In genomic region chr15:90344956-90345355, GRCm38 (mm10) we compare ENCODE assay signal across 25 mouse cellular contexts.
DNase-seq lines count a peak whose midpoint lies in the region; ATAC-seq and TF ChIP-seq lines count a peak whose summit lies in the region.
"Had no signal": no experiment of that assay in that cellular context is flagged by ENCODE, and none has a peak within 500 bp of the region (broad histone marks: within the 10 kb centered on the region; RNA-seq: fewer than 3 reads in every experiment).

No protein-coding gene starts in this region.

- H3K9me3 ChIP-seq in forebrain, embryonic 12.5 days: no peaks in the 10 kb centered on the region
- peaks cover 6% of the 10 kb centered on the region; the same call in 1 of the 2 replicates for H3K9me3 ChIP-seq in forebrain, embryonic 10.5 days
- 0 out of 2 replicates have a peak, but pooled peaks cover 5% of the 10 kb centered on the region for H3K9me3 ChIP-seq in midbrain, embryonic 13.5 days
- H3K9me3 ChIP-seq: lung, embryonic 15.5 days had no signal

- no peak for TF ChIP-seq POLR2A in brain, embryonic 14.5 days (IDR thresholded peaks at IDR 0.05; ENCODE audit: borderline replicate concordance, extremely low read depth, insufficient read depth, insufficient read length, poor library complexity, severe bottlenecking)

- no peaks in the 10 kb centered on the region; the same call in 1 of the 2 replicates for H3K36me3 ChIP-seq in forebrain, embryonic 12.5 days (replicated peaks)
- H3K36me3 ChIP-seq in forebrain, embryonic 10.5 days (replicated peaks): no peaks in the 10 kb centered on the region
- H3K36me3 ChIP-seq in midbrain, embryonic 13.5 days: no peaks in the 10 kb centered on the region
- H3K36me3 ChIP-seq: embryonic facial prominence, embryonic 13.5 days; hindbrain, embryonic 10.5 days; lung, embryonic 15.5 days had no signal

- peak overlapping the region; percentile 50 for H3K27ac ChIP-seq in forebrain, embryonic 12.5 days
- no peak overlapping the region for H3K27ac ChIP-seq in forebrain, embryonic 10.5 days
- peak overlapping the region; percentile 57 for H3K27ac ChIP-seq in midbrain, embryonic 13.5 days
- H3K27ac ChIP-seq: embryonic facial prominence, embryonic 13.5 days; hindbrain, embryonic 10.5 days; hindbrain, postnatal 0 days; left cerebral cortex, adult 2 months; lung, embryonic 15.5 days had no signal

- peak; percentile 61; the same call in 1 of the 2 replicates for ATAC-seq in forebrain, embryonic 12.5 days (ENCODE audit: low FRiP score)
- peak; percentile 71 for ATAC-seq in midbrain, embryonic 13.5 days
- ATAC-seq: activated CD4-positive, CD25-positive, alpha-beta regulatory T cell, adult 4 months; CD4-positive, CD25-positive, alpha-beta regulatory T cell, adult 4 months; hindbrain, postnatal 0 days had no signal

- H3K4me3 ChIP-seq in forebrain, embryonic 12.5 days (replicated peaks): no peak overlapping the region
- no peak overlapping the region for H3K4me3 ChIP-seq in forebrain, embryonic 10.5 days
- H3K4me3 ChIP-seq in midbrain, embryonic 13.5 days (replicated peaks): no peak overlapping the region
- H3K4me3 ChIP-seq: embryonic facial prominence, embryonic 13.5 days; hindbrain, embryonic 10.5 days; left cerebral cortex, adult 2 months; lung, embryonic 15.5 days had no signal

- 24% methylated on average over 4 of the region's 4 CpGs for WGBS in forebrain, embryonic 12.5 days
- WGBS in forebrain, embryonic 10.5 days: 59% methylated on average over 4 of the region's 4 CpGs
- 23% methylated on average over 4 of the region's 4 CpGs for WGBS in midbrain, embryonic 13.5 days

- TF ChIP-seq CTCF in brain, embryonic 14.5 days (IDR thresholded peaks at IDR 0.05; ENCODE audit: borderline replicate concordance, extremely low read depth, insufficient read depth, insufficient read length): no peak

- no peak overlapping the region for H3K4me2 ChIP-seq in forebrain, embryonic 12.5 days
- no peak overlapping the region for H3K4me2 ChIP-seq in midbrain, embryonic 13.5 days (replicated peaks)
- H3K4me2 ChIP-seq: embryonic facial prominence, embryonic 13.5 days; liver, embryonic 11.5 days; lung, embryonic 15.5 days had no signal

- DNase-seq in forebrain, embryonic 10.5 days (ENCODE audit: extremely low spot score, low spot score): no peak
- peak; percentile 6 for DNase-seq in kidney, postnatal 14 days
- DNase-seq in kidney, postnatal 25 days: no peak
- peak; percentile 77 for DNase-seq in brain, embryonic 14.5 days (ENCODE audit: low read depth)
- no peak for DNase-seq in spleen, adult 12 weeks (ENCODE audit: low spot score)
- no peak for DNase-seq in thymus, postnatal 25 days
- DNase-seq: adrenal gland, postnatal 14 days; cerebellum, adult 11 months; cerebellum, postnatal 10 days; gastrocnemius, postnatal 36 days; layer of hippocampus, adult 9-11 months; left cerebral cortex, postnatal 4 days; lung, postnatal 4 days; right cerebral cortex, adult 18-20 months; thymus, postnatal 14 days had no signal

- H3K4me1 ChIP-seq in forebrain, embryonic 12.5 days: peaks cover 24% of the 10 kb centered on the region
- H3K4me1 ChIP-seq in forebrain, embryonic 10.5 days: peaks cover 15% of the 10 kb centered on the region
- H3K4me1 ChIP-seq in midbrain, embryonic 13.5 days (replicated peaks): peaks cover 23% of the 10 kb centered on the region
- H3K4me1 ChIP-seq: embryonic facial prominence, embryonic 13.5 days; lung, embryonic 15.5 days had no signal

- no peak overlapping the region for H3K9ac ChIP-seq in forebrain, embryonic 12.5 days
- no peak overlapping the region for H3K9ac ChIP-seq in midbrain, embryonic 13.5 days (replicated peaks)
- H3K9ac ChIP-seq: embryonic facial prominence, embryonic 13.5 days; lung, embryonic 15.5 days had no signal

- no peaks in the 10 kb centered on the region for H3K27me3 ChIP-seq in forebrain, embryonic 12.5 days
- H3K27me3 ChIP-seq in forebrain, embryonic 10.5 days (ENCODE audit: poor library complexity, severe bottlenecking): no peaks in the 10 kb centered on the region
- H3K27me3 ChIP-seq in midbrain, embryonic 13.5 days: no peaks in the 10 kb centered on the region
- H3K27me3 ChIP-seq: embryonic facial prominence, embryonic 13.5 days; lung, embryonic 15.5 days had no signal

Comparison
In these comparisons a context has a peak if more than half of its experiments do, and no peak if none do; other contexts are left out.
1. DNase-seq: peak in kidney, postnatal 14 days (single experiment) and brain, embryonic 14.5 days (single experiment); none in forebrain, embryonic 10.5 days (single experiment), kidney, postnatal 25 days (0 of 2), spleen, adult 12 weeks (single experiment) and thymus, postnatal 25 days (single experiment).